Mouse (Mus musculus) adrenal gland, adult (tissue): ENCODE results near the gene Ncoa1.

Experiments
- DNase-seq, 2 experiments: peaks; one replicate each; pipeline ENCODE4 v3.0.0; 2022 to 2023; ENCODE audit warnings: low spot score in 1 of 2; ENCODE audit not compliant: inconsistent age in 2 of 2

The Ncoa1 gene

GRCm38 (mm10) chr12:4476832-4477671, at the start of gene Ncoa1:
Ncoa1 (minus strand) TSS chr12:4477182.
- DNase-seq, result peak; percentile 81 to 91

GRCm38 (mm10) chr12:4524546-4524945, 47.6 kb upstream of the Ncoa1 start:
- no peak for DNase-seq

GRCm38 (mm10) chr12:4523688-4524298, 46.8 kb upstream of the Ncoa1 start:
- DNase-seq, result no peak

- DNase-seq, result peak; percentile 33 to 60
Measured at GRCm38 (mm10) chr12:4523208-4523607, 46.2 kb upstream of the Ncoa1 start.

GRCm38 (mm10) chr12:4518957-4519356, 42.0 kb upstream of the Ncoa1 start:
- peak in 1 of 2 experiments; percentile 27 for DNase-seq

- DNase-seq, result peak in 1 of 2 experiments; percentile 35
Measured at GRCm38 (mm10) chr12:4509591-4510061, 32.6 kb upstream of the Ncoa1 start.

GRCm38 (mm10) chr12:4508182-4508581, 31.2 kb upstream of the Ncoa1 start:
- DNase-seq, result no peak

- DNase-seq, result peak in 1 of 2 experiments; percentile 51
Measured at GRCm38 (mm10) chr12:4507461-4507860, 30.5 kb upstream of the Ncoa1 start.

- DNase-seq, result no peak
Measured at GRCm38 (mm10) chr12:4506810-4507430, 29.9 kb upstream of the Ncoa1 start.

- DNase-seq, result no peak
Measured at GRCm38 (mm10) chr12:4505298-4505697, 28.3 kb upstream of the Ncoa1 start.

- DNase-seq, result no peak
Measured at GRCm38 (mm10) chr12:4503673-4504326, 26.8 kb upstream of the Ncoa1 start.

- DNase-seq, result no peak
Measured at GRCm38 (mm10) chr12:4501916-4502315, 24.9 kb upstream of the Ncoa1 start.

GRCm38 (mm10) chr12:4500516-4500915, 23.5 kb upstream of the Ncoa1 start:
- no peak for DNase-seq

- DNase-seq, result no peak
Measured at GRCm38 (mm10) chr12:4499651-4500175, 22.7 kb upstream of the Ncoa1 start.

GRCm38 (mm10) chr12:4488411-4488810, 11.4 kb upstream of the Ncoa1 start:
- peak; percentile 94 for DNase-seq

- DNase-seq, result no peak
Measured at GRCm38 (mm10) chr12:4483386-4483785, 6.4 kb upstream of the Ncoa1 start.

- no peak for DNase-seq
Measured at GRCm38 (mm10) chr12:4481687-4482086, 4.7 kb upstream of the Ncoa1 start.

- DNase-seq, result no peak
Measured at GRCm38 (mm10) chr12:4480250-4480649, 3.3 kb upstream of the Ncoa1 start.

- DNase-seq, result no peak
Measured at GRCm38 (mm10) chr12:4479171-4479881, 2.3 kb upstream of the Ncoa1 start.
